In genomic region chr2:144299749-144300669, GRCm38 (mm10) we compare ENCODE assay signal across 10 mouse cellular contexts. TPM values are rescaled to one million over a fixed set of nuclear protein-coding genes. Genes with fewer than 3 reads are reported as not detected.
A peak's percentile ranks its signal among the peaks of the same experiment; 100 is the strongest.
DNase-seq lines count a peak whose midpoint lies in the region; ATAC-seq lines count a peak whose summit lies in the region.
"Had no signal": no experiment of that assay in that cellular context is flagged by ENCODE, and none has a peak within 500 bp of the region (broad histone marks: within the 10 kb centered on the region; RNA-seq: fewer than 3 reads in every experiment).

No protein-coding gene starts in this region.

- H3K27ac ChIP-seq in kidney, embryonic 15.5 days = no peak overlapping the region
- H3K27ac ChIP-seq in kidney, embryonic 14.5 days (ENCODE audit: low read depth, low read length) = no peak overlapping the region
- no peak overlapping the region for H3K27ac ChIP-seq in heart, embryonic 12.5 days (ENCODE audit: poor library complexity, severe bottlenecking)
- H3K27ac ChIP-seq: limb, embryonic 13.5 days had no signal

- H3K4me3 ChIP-seq in kidney, embryonic 15.5 days (replicated peaks) = no peak overlapping the region
- no peak overlapping the region for H3K4me3 ChIP-seq in kidney, embryonic 14.5 days (ENCODE audit: low read length)
- no peak overlapping the region for H3K4me3 ChIP-seq in heart, embryonic 12.5 days
- H3K4me3 ChIP-seq: limb, embryonic 13.5 days had no signal

- no peaks in the 10 kb centered on the region for H3K27me3 ChIP-seq in kidney, embryonic 15.5 days
- H3K27me3 ChIP-seq in kidney, embryonic 14.5 days (ENCODE audit: control insufficient read depth, insufficient read depth, low read length) = no peaks in the 10 kb centered on the region
- no peaks in the 10 kb centered on the region for H3K27me3 ChIP-seq in heart, embryonic 12.5 days (replicated peaks)
- H3K27me3 ChIP-seq: limb, embryonic 13.5 days had no signal

- WGBS in kidney, embryonic 15.5 days = 41% methylated on average over 9 of the region's 9 CpGs
- WGBS in kidney, embryonic 14.5 days = 35% methylated on average over 9 of the region's 9 CpGs
- 69% methylated on average over 9 of the region's 9 CpGs for WGBS in heart, embryonic 12.5 days

- peak overlapping the region; percentile 9; the same call in 1 of the 2 replicates for H3K4me2 ChIP-seq in kidney, embryonic 15.5 days
- H3K4me2 ChIP-seq in kidney, embryonic 14.5 days (replicated peaks; ENCODE audit: low read depth, low read length) = no peak overlapping the region
- H3K4me2 ChIP-seq in heart, embryonic 12.5 days = no peak overlapping the region
- H3K4me2 ChIP-seq: limb, embryonic 13.5 days had no signal

- peak; percentile 57 for DNase-seq in CD4-positive, CD25-positive, alpha-beta regulatory T cell, adult 2 months (ENCODE audit: low read depth, low spot score)
- DNase-seq in brain, adult 2 months (ENCODE audit: low read depth, low spot score) = peak; percentile 73
- peak; percentile 55 for DNase-seq in lung, postnatal 25 days (ENCODE audit: low spot score)
- DNase-seq in gastrocnemius, adult 8-10 months (ENCODE audit: low spot score in 2 of 2) = no peak
- DNase-seq in spleen, adult 12 weeks (ENCODE audit: low spot score) = no peak
- DNase-seq: cerebellum, adult 11-12 months had no signal

- no peaks in the 10 kb centered on the region for H3K9me3 ChIP-seq in kidney, embryonic 15.5 days (replicated peaks)
- no peaks in the 10 kb centered on the region for H3K9me3 ChIP-seq in kidney, embryonic 14.5 days (ENCODE audit: control insufficient read depth, low read length)
- H3K9me3 ChIP-seq in heart, embryonic 12.5 days (replicated peaks) = no peaks in the 10 kb centered on the region; the same call in 1 of the 2 replicates
- H3K9me3 ChIP-seq: limb, embryonic 13.5 days had no signal

- ATAC-seq in kidney, embryonic 15.5 days (replicated peaks; ENCODE audit: low FRiP score) = no peak
- no peak for ATAC-seq in kidney, embryonic 14.5 days (ENCODE audit: low FRiP score, low TSS enrichment)
- ATAC-seq in heart, embryonic 12.5 days (ENCODE audit: insufficient number of reproducible peaks, low FRiP score) = no peak

- peaks cover 12% of the 10 kb centered on the region for H3K4me1 ChIP-seq in kidney, embryonic 15.5 days
- H3K4me1 ChIP-seq in kidney, embryonic 14.5 days (ENCODE audit: control insufficient read depth, insufficient read depth, low read length) = 0 out of 2 replicates have a peak, but pooled peaks cover 5% of the 10 kb centered on the region
- peaks cover 7% of the 10 kb centered on the region; the same call in 1 of the 2 replicates for H3K4me1 ChIP-seq in heart, embryonic 12.5 days (replicated peaks)
- H3K4me1 ChIP-seq: limb, embryonic 13.5 days had no signal

- no peak overlapping the region for H3K9ac ChIP-seq in kidney, embryonic 15.5 days
- no peak overlapping the region for H3K9ac ChIP-seq in kidney, embryonic 14.5 days (ENCODE audit: low read depth, low read length)
- H3K9ac ChIP-seq in heart, embryonic 12.5 days = no peak overlapping the region
- H3K9ac ChIP-seq: limb, embryonic 13.5 days had no signal

- H3K36me3 ChIP-seq in kidney, embryonic 15.5 days = no peaks in the 10 kb centered on the region
- no peaks in the 10 kb centered on the region for H3K36me3 ChIP-seq in kidney, embryonic 14.5 days (ENCODE audit: control insufficient read depth, insufficient read depth, low read length)
- H3K36me3 ChIP-seq in heart, embryonic 12.5 days = no peaks in the 10 kb centered on the region
- H3K36me3 ChIP-seq: limb, embryonic 13.5 days had no signal

RNA-seq across cellular contexts. Expression of gene Snx5, which starts 29.3 kb away (rescaled TPM):
- polyA plus RNA-seq in kidney, embryonic 15.5 days (2015; fragmentation: Nextera tagmentation; extraction: Ambion mirVana) = 125 and 129 TPM in 2 replicates
- polyA plus RNA-seq in kidney, embryonic 14.5 days (2014; fragmentation: Nextera tagmentation; extraction: Ambion mirVana) = 138 and 155 TPM in 2 replicates
- total RNA-seq in gastrocnemius, adult 8-10 months (2022) = 10 to 100 TPM; 57.8 to 66.5 (median 58.9) TPM
- polyA plus RNA-seq in heart, embryonic 12.5 days (2016; fragmentation: Nextera tagmentation; extraction: Ambion mirVana) = 110 TPM in 2 replicates

RNA-seq across cellular contexts. Expression of gene Mgme1, which starts 29.5 kb away (rescaled TPM):
- 24.2 and 25.3 TPM in 2 replicates for polyA plus RNA-seq in kidney, embryonic 15.5 days (2015; fragmentation: Nextera tagmentation; extraction: Ambion mirVana)
- 20.2 and 21.9 TPM in 2 replicates for polyA plus RNA-seq in kidney, embryonic 14.5 days (2014; fragmentation: Nextera tagmentation; extraction: Ambion mirVana)
- 10 to 100 TPM; 11.8 to 13.8 (median 13.1) TPM for total RNA-seq in gastrocnemius, adult 8-10 months (2022)
- 21.7 and 22.4 TPM in 2 replicates for polyA plus RNA-seq in heart, embryonic 12.5 days (2016; fragmentation: Nextera tagmentation; extraction: Ambion mirVana)

RNA-seq across cellular contexts. Expression of gene Ovol2, which starts 31.9 kb away (rescaled TPM):
- polyA plus RNA-seq in kidney, embryonic 15.5 days (2015; fragmentation: Nextera tagmentation; extraction: Ambion mirVana) = 1.0 and 1.5 TPM in 2 replicates
- polyA plus RNA-seq in kidney, embryonic 14.5 days (2014; fragmentation: Nextera tagmentation; extraction: Ambion mirVana) = 1.8 and 2.1 TPM in 2 replicates
- not detected for total RNA-seq in gastrocnemius, adult 8-10 months (2022)
- 0.12 and 0.20 TPM in 2 replicates for polyA plus RNA-seq in heart, embryonic 12.5 days (2016; fragmentation: Nextera tagmentation; extraction: Ambion mirVana)

Comparison
In these comparisons a context has a peak if more than half of its experiments do, and no peak if none do; other contexts are left out.
1. DNase-seq: peak in CD4-positive, CD25-positive, alpha-beta regulatory T cell, adult 2 months (single experiment), brain, adult 2 months (single experiment) and lung, postnatal 25 days (single experiment); none in gastrocnemius, adult 8-10 months (0 of 2) and spleen, adult 12 weeks (single experiment).